Mouse (Mus musculus) testis, adult 2 months (tissue): Measurements from ENCODE around the gene Mybbp1a. TPM values are rescaled to one million over a fixed set of nuclear protein-coding genes. Genes with fewer than 3 reads are reported as not detected.
A peak's percentile ranks its signal among the peaks of the same experiment; 100 is the strongest.

ENCODE experiments used
- H3K27ac ChIP-seq: fragments of 200-500 bp; 2 replicates; pipeline ENCODE4 v1.5.1; 2012; ENCODE audit warnings: low read depth, low read length; ENCODE audit not compliant: control insufficient read depth, insufficient read depth
- H3K27me3 ChIP-seq: fragments of 200-500 bp; 2 replicates; pipeline ENCODE4 v1.6.1; 2012; ENCODE audit warnings: mild to moderate bottlenecking, low read length, moderate library complexity; ENCODE audit not compliant: control insufficient read depth, insufficient read depth
- H3K36me3 ChIP-seq: fragments of 200-500 bp; 2 replicates; pipeline ENCODE4 v1.6.1; 2012; ENCODE audit warnings: mild to moderate bottlenecking, low read length; ENCODE audit not compliant: control insufficient read depth, insufficient read depth
- H3K4me1 ChIP-seq: fragments of 200-500 bp; 2 replicates; pipeline ENCODE4 v1.6.1; 2012; ENCODE audit warnings: low read length; ENCODE audit not compliant: control insufficient read depth, insufficient read depth
- H3K4me3 ChIP-seq: fragments of 200-500 bp; 2 replicates; pipeline ENCODE4 v1.5.1; 2012; ENCODE audit warnings: low read depth, mild to moderate bottlenecking, low read length, moderate library complexity, mixed read lengths; ENCODE audit not compliant: control insufficient read depth
- CTCF ChIP-seq: fragments of 200-500 bp; IDR thresholded peaks from 2 replicates; pipeline ENCODE4 v1.5.1; 2012; ENCODE audit warnings: low read depth, mild to moderate bottlenecking, inconsistent platforms, low read length, moderate library complexity; ENCODE audit not compliant: control insufficient read depth, insufficient read depth, insufficient replicate concordance
- POLR2A ChIP-seq: fragments of 200-500 bp; IDR thresholded peaks from 2 replicates; pipeline ENCODE4 v1.6.1; 2012; ENCODE audit warnings: low read depth, mild to moderate bottlenecking, inconsistent platforms, low read length, moderate library complexity; ENCODE audit not compliant: control insufficient read depth
- polyA plus RNA-seq: library from polyadenylated mRNA; depleted of rRNA; stranded (reverse); fragments of >200 nt; gene quantifications from 2 replicates; pipeline ENCODE4 v1.2.3, GENCODE M21; 2012; rRNA removed

Gene Mybbp1a
- polyA plus RNA-seq, result 13.6 and 14.0 TPM in 2 replicates

GRCm38 (mm10) chr11:72440965-72441664 is at the start of gene Mybbp1a:
Mybbp1a (plus strand) TSS chr11:72441355.
- peak within 1 kb of the TSS; percentile 90 for H3K4me3 ChIP-seq
- peak within 1 kb of the TSS; percentile 85 for H3K27ac ChIP-seq
- peak; percentile 96 for TF ChIP-seq POLR2A
- TF ChIP-seq CTCF, result no peak
- H3K4me1 ChIP-seq, result peaks cover 3% of the 10 kb centered on the region
- H3K36me3 ChIP-seq, result no peaks in the 10 kb centered on the region
- no peaks in the 10 kb centered on the region for H3K27me3 ChIP-seq

DNA sequence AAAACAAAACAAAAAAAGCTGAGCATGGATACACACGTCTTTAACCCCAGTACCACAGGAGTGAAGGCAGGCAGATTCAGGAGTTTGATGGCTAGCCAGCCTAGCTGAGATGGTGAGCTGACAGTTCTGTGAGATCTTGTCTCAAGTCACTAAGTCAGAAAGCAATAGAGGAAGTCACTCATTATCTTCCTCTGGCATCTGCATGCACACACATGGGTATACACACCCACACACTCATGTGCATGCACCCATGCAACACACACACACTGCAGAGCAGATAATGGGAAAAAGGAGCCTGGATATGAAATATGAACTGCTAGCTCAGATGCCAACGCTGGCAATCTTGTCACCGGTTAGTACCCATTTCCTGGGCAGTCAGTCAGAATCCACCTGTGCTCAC is 47.9 kb upstream of the Mybbp1a start:
- no peaks in the 10 kb centered on the region for H3K36me3 ChIP-seq
- peaks cover 2% of the 10 kb centered on the region; the same call in 1 of the 2 replicates for H3K4me1 ChIP-seq
- no peak overlapping the region for H3K27ac ChIP-seq
- no peak for TF ChIP-seq CTCF
- no peak for TF ChIP-seq POLR2A
- no peak overlapping the region for H3K4me3 ChIP-seq
- H3K27me3 ChIP-seq, result no peaks in the 10 kb centered on the region

GRCm38 (mm10) chr11:72393669-72394068 is 47.5 kb upstream of the Mybbp1a start:
- Histone ChIP-seq H3K27me3 (no peaks in the 10 kb centered on the region), H3K4me1 (peaks cover 2% of the 10 kb centered on the region; the same call in 1 of the 2 replicates), H3K27ac (no peak overlapping the region), H3K4me3 (no peak overlapping the region), H3K36me3 (no peaks in the 10 kb centered on the region)
- TF ChIP-seq POLR2A, result no peak
- no peak for TF ChIP-seq CTCF

DNA sequence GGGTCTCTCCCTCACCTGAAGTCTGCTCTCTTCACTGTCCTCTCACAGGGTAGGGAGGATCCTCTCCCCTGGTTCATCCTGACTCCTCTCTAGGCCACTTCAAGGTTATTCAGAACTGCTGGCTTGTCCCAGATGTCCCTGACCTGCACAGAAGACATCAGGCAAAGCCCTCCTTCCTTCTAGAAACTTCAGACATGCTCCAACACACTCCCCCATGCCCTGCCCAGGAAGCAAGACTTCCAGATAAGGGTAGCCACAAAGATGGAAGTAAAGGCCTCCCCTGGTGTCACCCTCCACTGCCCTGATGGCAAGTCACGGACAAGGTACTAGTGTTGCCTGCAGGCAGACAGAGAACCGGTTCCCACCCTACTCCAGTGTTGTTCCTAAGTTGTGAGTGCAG is 46.5 kb upstream of the Mybbp1a start:
- no peaks in the 10 kb centered on the region for H3K27me3 ChIP-seq
- H3K36me3 ChIP-seq, result no peaks in the 10 kb centered on the region
- H3K4me3 ChIP-seq, result no peak overlapping the region
- no peak overlapping the region for H3K27ac ChIP-seq
- TF ChIP-seq POLR2A (no peak), CTCF (no peak)
- H3K4me1 ChIP-seq, result peaks cover 2% of the 10 kb centered on the region; the same call in 1 of the 2 replicates

DNA sequence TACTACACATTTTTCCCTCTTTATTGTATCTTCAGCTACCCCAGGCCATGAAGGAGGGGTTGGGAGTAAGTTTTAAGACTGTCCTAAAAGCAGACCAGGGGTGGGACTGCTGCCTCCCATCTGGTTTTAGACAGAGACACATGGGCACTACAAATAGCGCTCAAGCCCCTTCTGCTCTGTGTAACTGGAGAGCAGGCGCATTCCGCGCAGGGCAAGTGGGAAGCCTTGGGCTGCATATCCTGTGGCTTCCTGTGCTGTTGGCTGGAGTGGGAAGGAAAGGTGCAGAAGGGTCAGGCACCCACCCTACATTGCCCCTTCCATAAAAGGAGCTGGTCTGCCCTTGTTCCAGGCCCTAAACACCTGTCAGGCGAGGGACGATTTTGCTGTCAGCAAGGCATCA is 45.5 kb upstream of the Mybbp1a start:
- H3K27me3 ChIP-seq, result no peaks in the 10 kb centered on the region
- H3K4me3 ChIP-seq, result no peak overlapping the region
- TF ChIP-seq POLR2A (no peak), CTCF (no peak)
- H3K27ac ChIP-seq, result no peak overlapping the region
- no peaks in the 10 kb centered on the region for H3K36me3 ChIP-seq
- H3K4me1 ChIP-seq, result peaks cover 2% of the 10 kb centered on the region; the same call in 1 of the 2 replicates

DNA sequence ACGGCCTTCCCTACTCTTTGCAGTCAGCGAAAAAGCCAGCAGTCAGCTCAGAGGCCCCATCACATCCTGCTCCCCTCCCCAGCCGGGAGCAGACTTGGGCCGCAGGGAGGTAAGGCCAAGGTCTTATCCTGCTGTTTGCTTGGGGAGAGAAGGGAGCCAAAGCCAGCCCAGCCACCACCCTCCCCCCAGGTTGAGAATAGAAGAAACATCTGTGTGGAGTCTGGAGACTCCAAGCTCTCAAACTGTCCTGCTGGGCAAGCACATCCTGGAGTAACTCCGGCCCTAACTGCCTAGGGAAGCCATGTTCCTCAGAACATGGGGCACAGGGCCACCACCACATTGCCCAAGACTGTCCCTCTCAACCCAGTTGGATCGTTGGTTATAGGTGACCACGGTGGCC is 44.5 kb upstream of the Mybbp1a start:
- no peak for TF ChIP-seq CTCF
- TF ChIP-seq POLR2A, result no peak
- H3K36me3 ChIP-seq, result no peaks in the 10 kb centered on the region
- H3K4me1 ChIP-seq, result peaks cover 2% of the 10 kb centered on the region; the same call in 1 of the 2 replicates
- no peak overlapping the region for H3K27ac ChIP-seq
- H3K27me3 ChIP-seq, result no peaks in the 10 kb centered on the region
- H3K4me3 ChIP-seq, result no peak overlapping the region

GRCm38 (mm10) chr11:72397072-72397471 is 44.1 kb upstream of the Mybbp1a start:
- no peak overlapping the region for H3K27ac ChIP-seq
- no peak overlapping the region for H3K4me3 ChIP-seq
- H3K4me1 ChIP-seq, result peaks cover 2% of the 10 kb centered on the region; the same call in 1 of the 2 replicates
- H3K27me3 ChIP-seq, result no peaks in the 10 kb centered on the region
- TF ChIP-seq POLR2A (no peak), CTCF (no peak)
- no peaks in the 10 kb centered on the region for H3K36me3 ChIP-seq

GRCm38 (mm10) chr11:72397811-72398525 is 43.2 kb upstream of the Mybbp1a start:
- Histone ChIP-seq H3K4me3 (no peak overlapping the region), H3K36me3 (no peaks in the 10 kb centered on the region), H3K27ac (no peak overlapping the region), H3K4me1 (peaks cover 2% of the 10 kb centered on the region; the same call in 1 of the 2 replicates), H3K27me3 (no peaks in the 10 kb centered on the region)
- no peak for TF ChIP-seq CTCF
- TF ChIP-seq POLR2A, result no peak
